In the genomic region with DNA sequence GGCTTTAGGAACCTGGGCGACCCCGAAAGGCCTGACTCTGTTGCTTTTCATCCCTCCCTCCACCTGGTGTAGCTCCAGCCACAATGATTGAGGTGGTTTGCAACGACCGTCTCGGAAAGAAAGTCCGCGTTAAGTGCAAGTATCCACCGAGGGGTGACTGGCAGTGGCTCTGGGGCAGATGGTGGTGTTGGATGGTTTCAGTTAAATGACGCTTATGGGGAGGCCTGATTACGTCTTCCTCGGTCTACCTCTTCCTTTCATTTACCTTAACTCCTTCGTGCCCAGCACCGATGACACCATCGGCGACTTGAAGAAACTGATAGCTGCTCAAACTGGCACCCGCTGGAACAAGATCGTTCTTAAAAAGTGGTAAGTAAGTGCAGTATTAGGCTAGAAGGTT, we compare ENCODE assay signal across 8 mouse cellular contexts. TPM values are rescaled to one million over a fixed set of nuclear protein-coding genes. Genes with fewer than 3 reads are reported as not detected.
DNase-seq lines count a peak whose midpoint lies in the region; ATAC-seq and TF ChIP-seq lines count a peak whose summit lies in the region.

No protein-coding gene starts in this region.

- no peak for TF ChIP-seq CTCF in C2C12 (IDR thresholded peaks at IDR 0.05; ENCODE audit: control insufficient read depth, insufficient read depth, insufficient read length)

- peak overlapping the region; percentile 75 for H3ac ChIP-seq in C2C12 (ENCODE audit: control insufficient read depth, insufficient read length, low read depth)

- H3K36me3 ChIP-seq in heart, embryonic 10.5 days: peaks cover 26% of the 10 kb centered on the region
- H3K36me3 ChIP-seq in C2C12 (ENCODE audit: control insufficient read depth, insufficient read depth): peaks cover 10% of the 10 kb centered on the region
- peaks cover 36% of the 10 kb centered on the region for H3K36me3 ChIP-seq in embryonic facial prominence, embryonic 10.5 days (replicated peaks)
- no peaks in the 10 kb centered on the region for H3K36me3 ChIP-seq in intestine, embryonic 16.5 days (ENCODE audit: control insufficient read depth, insufficient read depth, low read length)
- H3K36me3 ChIP-seq in midbrain, embryonic 13.5 days: peaks cover 32% of the 10 kb centered on the region

- no peaks in the 10 kb centered on the region for H3K9me3 ChIP-seq in heart, embryonic 10.5 days
- H3K9me3 ChIP-seq in embryonic facial prominence, embryonic 10.5 days: no peaks in the 10 kb centered on the region
- H3K9me3 ChIP-seq in intestine, embryonic 16.5 days (ENCODE audit: control insufficient read depth, low read length): no peaks in the 10 kb centered on the region
- H3K9me3 ChIP-seq in midbrain, embryonic 13.5 days: no peaks in the 10 kb centered on the region

- peaks cover 63% of the 10 kb centered on the region for H3K79me2 ChIP-seq in C2C12 (ENCODE audit: control insufficient read depth, insufficient read depth)

- peak overlapping the region; percentile 93 for H3K4me3 ChIP-seq in heart, embryonic 10.5 days
- peak overlapping the region; percentile 95 for H3K4me3 ChIP-seq in C2C12 (ENCODE audit: insufficient read depth, poor library complexity, severe bottlenecking)
- peak overlapping the region; percentile 93 for H3K4me3 ChIP-seq in embryonic facial prominence, embryonic 10.5 days
- peak overlapping the region; percentile 83 for H3K4me3 ChIP-seq in intestine, embryonic 16.5 days (ENCODE audit: low read length)
- peak overlapping the region; percentile 82 for H3K4me3 ChIP-seq in midbrain, embryonic 13.5 days (replicated peaks)

- H3K79me3 ChIP-seq in C2C12 (ENCODE audit: low read depth): peaks cover 37% of the 10 kb centered on the region

- no peak for DNase-seq in heart, embryonic 10.5 days (ENCODE audit: low spot score)
- no peak for DNase-seq in heart, adult 9 months (ENCODE audit: low spot score in 2 of 2)
- DNase-seq in embryonic facial prominence, embryonic 10.5 days (ENCODE audit: low spot score): no peak
- DNase-seq in spleen, postnatal 14 days (ENCODE audit: low spot score in 2 of 2): no peak
- DNase-seq in testis, postnatal 14 days (ENCODE audit: low spot score): no peak

- no peak for ATAC-seq in intestine, embryonic 16.5 days
- ATAC-seq in midbrain, embryonic 13.5 days: no peak

- WGBS in heart, embryonic 10.5 days: 4% methylated on average over 17 of the region's 17 CpGs
- WGBS in embryonic facial prominence, embryonic 10.5 days: 3% methylated on average over 17 of the region's 17 CpGs
- 4% methylated on average over 17 of the region's 17 CpGs for WGBS in intestine, embryonic 16.5 days
- 4% methylated on average over 17 of the region's 17 CpGs for WGBS in midbrain, embryonic 13.5 days

- H3K9ac ChIP-seq in intestine, embryonic 16.5 days (ENCODE audit: low read depth, low read length): peak overlapping the region; percentile 86
- peak overlapping the region; percentile 85 for H3K9ac ChIP-seq in midbrain, embryonic 13.5 days (replicated peaks)

- peaks cover 16% of the 10 kb centered on the region for H3K4me1 ChIP-seq in heart, embryonic 10.5 days
- H3K4me1 ChIP-seq in embryonic facial prominence, embryonic 10.5 days: peaks cover 26% of the 10 kb centered on the region
- peaks cover 8% of the 10 kb centered on the region for H3K4me1 ChIP-seq in intestine, embryonic 16.5 days (ENCODE audit: control insufficient read depth, insufficient read depth, low read length)
- H3K4me1 ChIP-seq in midbrain, embryonic 13.5 days (replicated peaks): peaks cover 41% of the 10 kb centered on the region

- H3K27me3 ChIP-seq in heart, embryonic 10.5 days (ENCODE audit: insufficient read depth, poor library complexity, severe bottlenecking): no peaks in the 10 kb centered on the region
- no peaks in the 10 kb centered on the region for H3K27me3 ChIP-seq in C2C12 (ENCODE audit: control insufficient read depth, insufficient read depth, insufficient read length)
- H3K27me3 ChIP-seq in embryonic facial prominence, embryonic 10.5 days (replicated peaks; ENCODE audit: low read depth, poor library complexity, severe bottlenecking): no peaks in the 10 kb centered on the region
- H3K27me3 ChIP-seq in intestine, embryonic 16.5 days (replicated peaks; ENCODE audit: control insufficient read depth, insufficient read depth, low read length): no peaks in the 10 kb centered on the region
- H3K27me3 ChIP-seq in midbrain, embryonic 13.5 days: no peaks in the 10 kb centered on the region

- peak overlapping the region; percentile 93 for H3K27ac ChIP-seq in heart, embryonic 10.5 days
- peak overlapping the region; percentile 92 for H3K27ac ChIP-seq in embryonic facial prominence, embryonic 10.5 days (replicated peaks)
- H3K27ac ChIP-seq in intestine, embryonic 16.5 days (ENCODE audit: low read length): peak overlapping the region; percentile 97
- H3K27ac ChIP-seq in midbrain, embryonic 13.5 days: peak overlapping the region; percentile 85

- peak overlapping the region; percentile 95 for H3K4me2 ChIP-seq in intestine, embryonic 16.5 days (ENCODE audit: low read depth, low read length)
- H3K4me2 ChIP-seq in midbrain, embryonic 13.5 days (replicated peaks): peak overlapping the region; percentile 96

TF ChIP-seq in C2C12, 6 proteins besides CTCF, POLR2A, EP300 and RAD21:
- no peak for TF ChIP-seq MYOG (IDR thresholded peaks at IDR 0.05; ENCODE audit: control insufficient read depth, extremely low read depth, insufficient read length)
- TF ChIP-seq USF1 (IDR thresholded peaks at IDR 0.05; ENCODE audit: low read depth): no peak
- TF ChIP-seq FOSL1 (IDR thresholded peaks at IDR 0.05; ENCODE audit: insufficient read depth, low read length, poor library complexity, severe bottlenecking): no peak
- no peak for TF ChIP-seq MAX (IDR thresholded peaks at IDR 0.05)
- no peak for TF ChIP-seq MYOD1 (IDR thresholded peaks at IDR 0.05; ENCODE audit: control insufficient read depth, insufficient read length, low read depth)
- no peak for TF ChIP-seq CEBPB (IDR thresholded peaks at IDR 0.05; ENCODE audit: low read depth)

RNA-seq across cellular contexts. Expression of gene Fbxl12, which starts 0.6 kb away (rescaled TPM):
- 22.2 and 23.0 TPM in 2 replicates for polyA plus RNA-seq in heart, embryonic 10.5 days (2016; fragmentation: Nextera tagmentation; extraction: Ambion mirVana)
- 7.9 TPM for polyA plus RNA-seq in C2C12 (2012; fragmentation: generic; extraction: Trizol)
- polyA plus RNA-seq in embryonic facial prominence, embryonic 10.5 days (2016; fragmentation: Nextera tagmentation; extraction: Ambion mirVana): 18.7 and 18.9 TPM in 2 replicates
- polyA plus RNA-seq in intestine, embryonic 16.5 days (2015; fragmentation: Nextera tagmentation; extraction: Ambion mirVana): 16.5 and 17.3 TPM in 2 replicates
- 17.7 and 19.0 TPM in 2 replicates for polyA plus RNA-seq in midbrain, embryonic 13.5 days (2015; fragmentation: Nextera tagmentation; extraction: Ambion mirVana)

RNA-seq across cellular contexts. Expression of gene Ubl5, which starts 2.4 kb away (rescaled TPM):
- polyA plus RNA-seq in heart, embryonic 10.5 days (2016; fragmentation: Nextera tagmentation; extraction: Ambion mirVana): 285 and 287 TPM in 2 replicates
- polyA plus RNA-seq in C2C12 (2012; fragmentation: generic; extraction: Trizol): 566 TPM
- polyA plus RNA-seq in embryonic facial prominence, embryonic 10.5 days (2016; fragmentation: Nextera tagmentation; extraction: Ambion mirVana): 356 and 365 TPM in 2 replicates
- polyA plus RNA-seq in intestine, embryonic 16.5 days (2015; fragmentation: Nextera tagmentation; extraction: Ambion mirVana): 356 and 361 TPM in 2 replicates
- 541 and 558 TPM in 2 replicates for polyA plus RNA-seq in midbrain, embryonic 13.5 days (2015; fragmentation: Nextera tagmentation; extraction: Ambion mirVana)

RNA-seq across cellular contexts. Expression of gene Pin1, which starts 6.8 kb away (rescaled TPM):
- 68.6 and 80.2 TPM in 2 replicates for polyA plus RNA-seq in heart, embryonic 10.5 days (2016; fragmentation: Nextera tagmentation; extraction: Ambion mirVana)
- 55.5 TPM for polyA plus RNA-seq in C2C12 (2012; fragmentation: generic; extraction: Trizol)
- polyA plus RNA-seq in embryonic facial prominence, embryonic 10.5 days (2016; fragmentation: Nextera tagmentation; extraction: Ambion mirVana): 82.2 and 87.9 TPM in 2 replicates
- polyA plus RNA-seq in intestine, embryonic 16.5 days (2015; fragmentation: Nextera tagmentation; extraction: Ambion mirVana): 42.0 and 45.4 TPM in 2 replicates
- 62.0 and 63.2 TPM in 2 replicates for polyA plus RNA-seq in midbrain, embryonic 13.5 days (2015; fragmentation: Nextera tagmentation; extraction: Ambion mirVana)
